Mouse (Mus musculus) lung, adult 2 months (tissue): ENCODE results near the gene Gm43720.

Experiments used
- CTCF ChIP-seq: fragments of 200-500 bp; IDR thresholded peaks from 2 replicates; pipeline ENCODE4 v1.5.1; 2011; ENCODE audit warnings: mild to moderate bottlenecking, low read length, control low read depth; ENCODE audit not compliant: insufficient read depth
- POLR2A ChIP-seq: fragments of 200-500 bp; IDR thresholded peaks from 2 replicates; pipeline ENCODE4 v1.6.1; 2011; ENCODE audit warnings: low read depth, mild to moderate bottlenecking, control low read depth, low read length, borderline replicate concordance; ENCODE audit errors: extremely low read depth

- TF ChIP-seq CTCF (no peak), POLR2A (no peak)
These were observed 18.9 kb downstream of the Gm43720 start for GRCm38 (mm10) chr5:138260834-138261233.
